Mouse (Mus musculus) neural tube, embryonic 15.5 days (tissue): ENCODE data around the gene Kif16b. TPM values are rescaled to one million over a fixed set of nuclear protein-coding genes. Genes with fewer than 3 reads are reported as not detected.

Source experiments
- ATAC-seq: fragments of 200-750 bp; cut with Nextera tagmentation; 2 replicates; pipeline ENCODE4 v1.8.0; 2017; ENCODE audit warnings: mild to moderate bottlenecking, moderate TSS enrichment, moderate library complexity; ENCODE audit not compliant: low FRiP score
- H3K27ac ChIP-seq: fragments of 300-500 bp; sonication (generic); replicated peaks from 2 replicates; pipeline ENCODE4 v1.5.1; 2015; ENCODE audit warnings: mild to moderate bottlenecking, inconsistent platforms
- H3K27me3 ChIP-seq: fragments of 300-500 bp; sonication (generic); replicated peaks from 2 replicates; pipeline ENCODE4 v1.6.1; 2015; ENCODE audit warnings: inconsistent platforms
- H3K36me3 ChIP-seq: fragments of 300-500 bp; sonication (generic); 2 replicates; pipeline ENCODE4 v1.6.1; 2015; ENCODE audit warnings: inconsistent platforms
- H3K4me1 ChIP-seq: fragments of 300-500 bp; sonication (generic); 2 replicates; pipeline ENCODE4 v1.6.1; 2015; ENCODE audit warnings: inconsistent platforms
- H3K4me2 ChIP-seq: fragments of 300-500 bp; sonication (generic); 2 replicates; pipeline ENCODE4 v1.6.1; 2015; ENCODE audit warnings: inconsistent platforms, mild to moderate bottlenecking, moderate library complexity
- H3K4me3 ChIP-seq: fragments of 300-500 bp; sonication (generic); replicated peaks from 2 replicates; pipeline ENCODE4 v1.5.1; 2015; ENCODE audit warnings: mild to moderate bottlenecking, inconsistent platforms
- H3K9ac ChIP-seq: fragments of 300-500 bp; sonication (generic); replicated peaks from 2 replicates; pipeline ENCODE4 v1.6.1; 2015; ENCODE audit warnings: mild to moderate bottlenecking, inconsistent platforms
- H3K9me3 ChIP-seq: fragments of 300-500 bp; sonication (generic); replicated peaks from 2 replicates; pipeline ENCODE4 v1.6.1; 2016; ENCODE audit warnings: inconsistent platforms
- WGBS: fragments of 180-500 bp; shearing (Covaris S2); methylation state at CpG from one replicate; pipeline ENCODE4 v1.1.7; 2015; ENCODE audit warnings: mixed read lengths; 5-methylcytosine and 5-hydroxymethylcytosine counted together
- polyA plus RNA-seq: library from polyadenylated mRNA; unstranded; fragments of >200 nt; fragmentation: Nextera tagmentation; extraction: Ambion mirVana; gene quantifications from 2 replicates; pipeline ENCODE4 v1.2.1, GENCODE M21; 2015

Kif16b gene
- polyA plus RNA-seq, 1 experiment from 2014 or later, result 3.1 TPM

- H3K27me3 ChIP-seq, result no peaks in the 10 kb centered on the region
- no peak overlapping the region for H3K4me3 ChIP-seq
- no peaks in the 10 kb centered on the region for H3K4me1 ChIP-seq
- H3K9ac ChIP-seq, result no peak overlapping the region
- 80% methylated on average over 8 of the region's 8 CpGs for WGBS
- no peaks in the 10 kb centered on the region for H3K9me3 ChIP-seq
- H3K27ac ChIP-seq, result no peak overlapping the region
- H3K4me2 ChIP-seq, result no peak overlapping the region
- H3K36me3 ChIP-seq, result no peaks in the 10 kb centered on the region
- ATAC-seq, result no peak
Measured at GRCm38 (mm10) chr2:142569771-142570170, 331.6 kb downstream of the Kif16b start.

Other genes with a start within 250 kb of the Kif16b start
- 51.8 and 53.6 TPM in 2 replicates for gene Snrpb2, start 161.5 kb upstream of the Kif16b start, polyA plus RNA-seq
- 0.65 TPM in 1 of 2 replicates, not detected in the other for gene Otor, start 176.9 kb upstream of the Kif16b start, polyA plus RNA-seq